Mouse (Mus musculus) myocyte (in vitro differentiated cells): ENCODE results near the gene Ahcyl2.

ENCODE experiments used
- MAX ChIP-seq: IDR thresholded peaks from one replicate; pipeline ENCODE4 v1.6.1; 2011; ENCODE audit warnings: low read depth, mild to moderate bottlenecking, control low read depth
- MYOD1 ChIP-seq, 3 experiments: IDR thresholded peaks; one replicate each; pipeline ENCODE4 v1.6.1; 2011; ENCODE audit warnings: control low read depth in 2 of 3, low read depth in 2 of 3, mild to moderate bottlenecking in 2 of 3, moderate library complexity in 1 of 3; ENCODE audit not compliant: insufficient read length in 2 of 3, control insufficient read depth in 1 of 3
- POLR2A ChIP-seq: IDR thresholded peaks from one replicate; pipeline ENCODE4 v1.6.1; 2011; ENCODE audit warnings: low read depth, mild to moderate bottlenecking, control low read depth, moderate library complexity; ENCODE audit not compliant: insufficient read length
- POLR2AphosphoS2 ChIP-seq: IDR thresholded peaks from one replicate; pipeline ENCODE4 v1.6.1; 2011; ENCODE audit warnings: low read depth, control low read depth; ENCODE audit not compliant: insufficient read length

GRCm38 (mm10) chr6:29833117-29833516, 65.3 kb downstream of the Ahcyl2 start:
- no peak for TF ChIP-seq MYOD1 (IDR thresholded peaks at IDR 0.05; ENCODE audit: control insufficient read depth in 1 of 3, insufficient read length in 2 of 3, low read depth in 2 of 3)
- TF ChIP-seq POLR2A, result no peak
- no peak for TF ChIP-seq POLR2AphosphoS2
- TF ChIP-seq MAX, result no peak
